Mouse (Mus musculus): ENCODE results near the gene Rbm17.

- TF ChIP-seq CTCF (IDR thresholded peaks at IDR 0.05; ENCODE audit: insufficient read depth, low read length) (no peak), POLR2A (IDR thresholded peaks at IDR 0.05; ENCODE audit: borderline replicate concordance, extremely low read depth, low read depth, low read length) (no peak)
Observed at GRCm38 (mm10) chr2:11625890-11626289, 21.9 kb upstream of the Rbm17 start, which contains the start of gene Gm17490.

Data from lung, adult 2 months (tissue).